Mouse (Mus musculus): ENCODE results near the gene Zfp960. TPM values are rescaled to one million over a fixed set of nuclear protein-coding genes. Genes with fewer than 3 reads are reported as not detected.
"Not testable (repeated sequence)": the region's sequence is repeated elsewhere in the genome, so short reads cannot be mapped to it uniquely, and the experiment has no call there.

Zfp960 gene
- total RNA-seq (2018; cell fraction: chromatin; rRNA removed), result 1 to 10 TPM in 10 of 26 experiments, under 1 TPM in 7, not detected in 9; 0.33 to 3.0 (median 1.6) TPM
- total RNA-seq (2018; cell fraction: cytosol; rRNA removed), result 1 to 10 TPM in 16 of 26 experiments, under 1 TPM in 10; 0.28 to 1.7 (median 1.1) TPM
- 1 to 10 TPM in 8 of 26 experiments, under 1 TPM in 11, not detected in 7; 0.31 to 4.4 (median 0.86) TPM for total RNA-seq (2018; cell fraction: nucleus; rRNA removed)
- polyA plus RNA-seq (2018), result 0.68 to 1.8 TPM (median 1.5 TPM) in 3 replicates

DNA sequence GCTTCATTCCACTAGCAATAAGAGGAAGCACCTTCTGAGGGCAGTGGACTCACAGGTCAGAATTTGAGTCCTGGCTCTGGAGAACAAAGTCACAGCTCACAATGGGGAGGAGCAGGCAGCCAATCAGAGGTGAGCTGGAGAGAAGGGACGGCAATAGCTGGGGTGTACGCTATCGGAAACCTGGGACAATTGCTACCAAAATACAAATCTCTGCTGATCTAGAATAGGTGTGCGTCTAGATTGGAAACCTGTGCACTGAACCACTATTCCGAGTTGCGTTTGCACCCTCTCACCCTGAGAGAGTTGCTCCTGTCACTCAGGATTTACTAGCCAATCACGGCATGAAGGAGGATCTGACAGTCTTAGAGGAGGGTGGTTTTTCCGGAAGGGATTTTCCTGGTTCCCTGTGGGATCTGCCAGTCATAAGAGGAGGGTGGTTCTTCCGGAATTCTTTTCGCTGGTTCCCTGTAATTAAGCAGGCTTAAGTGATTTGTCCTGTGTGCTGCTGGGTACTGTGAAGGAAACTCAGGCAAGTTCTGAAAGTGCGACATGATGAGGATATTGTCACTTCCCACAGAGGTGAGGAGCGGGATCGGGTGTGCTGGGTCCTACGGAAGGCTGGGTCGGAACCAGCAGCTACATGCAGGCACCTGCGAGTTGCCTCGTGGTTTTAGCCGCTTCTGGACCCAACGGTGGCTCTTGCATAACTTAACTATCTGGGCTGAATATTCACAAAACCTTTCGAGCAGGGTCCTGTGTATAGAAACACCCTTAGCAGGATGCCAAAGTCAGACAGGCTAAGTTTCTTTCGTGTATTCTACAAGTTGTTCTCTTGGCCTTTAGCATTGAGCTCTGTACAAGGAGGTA lies at the start of gene Zfp960:
TSS of gene Zfp960 (plus strand) at position 486 of the 867 bp plus-strand sequence.
- H3K27ac ChIP-seq; H3K79me2 ChIP-seq (ENCODE audit: inconsistent target); H3K36me3 ChIP-seq (ENCODE audit: inconsistent target): not testable (repeated sequence)
- peak within 1 kb of the TSS; percentile 11; the same call in 1 of the 2 replicates for H3K4me3 ChIP-seq (ENCODE audit: inconsistent target)
- WGBS (ENCODE audit: missing documents), result 1% methylated on average over 10 of the region's 21 CpGs

- 95% methylated on average over 2 of the region's 2 CpGs for whole genome bisulfite sequencing (ENCODE audit: missing documents)
- H3K27ac ChIP-seq; H3K36me3 ChIP-seq (ENCODE audit: inconsistent target); H3K4me3 ChIP-seq (ENCODE audit: inconsistent target); H3K79me2 ChIP-seq (ENCODE audit: inconsistent target): not testable (repeated sequence)
Observed at GRCm38 (mm10) chr17:17018071-17018470, 45.8 kb upstream of the Zfp960 start.

GRCm38 (mm10) chr17:17059566-17059965 lies 4.3 kb upstream of the Zfp960 start:
- H3K4me3 ChIP-seq (ENCODE audit: inconsistent target); H3K79me2 ChIP-seq (ENCODE audit: inconsistent target); H3K27ac ChIP-seq; H3K36me3 ChIP-seq (ENCODE audit: inconsistent target): not testable (repeated sequence)
- WGBS (ENCODE audit: missing documents), result 77% methylated on average over 1 of the region's 1 CpGs

- no CpG with 5 or more reads among the region's 8 CpGs for WGBS (ENCODE audit: missing documents)
- H3K79me2 ChIP-seq (ENCODE audit: inconsistent target); H3K4me3 ChIP-seq (ENCODE audit: inconsistent target); H3K36me3 ChIP-seq (ENCODE audit: inconsistent target); H3K27ac ChIP-seq: not testable (repeated sequence)
Observed at GRCm38 (mm10) chr17:17120830-17121502, 57.1 kb downstream of the Zfp960 start, which contains the start of gene Zfp97. Zfp97 (plus strand) TSS chr17:17121415.

Other genes starting within 250 kb of the Zfp960 start
- 6.0 to 12.9 TPM (median 6.6 TPM) in 3 replicates for gene Zfp97, start 57.3 kb downstream of the Zfp960 start, polyA plus RNA-seq (2018)

Measured in macrophage (primary cell).